In the genomic region with DNA sequence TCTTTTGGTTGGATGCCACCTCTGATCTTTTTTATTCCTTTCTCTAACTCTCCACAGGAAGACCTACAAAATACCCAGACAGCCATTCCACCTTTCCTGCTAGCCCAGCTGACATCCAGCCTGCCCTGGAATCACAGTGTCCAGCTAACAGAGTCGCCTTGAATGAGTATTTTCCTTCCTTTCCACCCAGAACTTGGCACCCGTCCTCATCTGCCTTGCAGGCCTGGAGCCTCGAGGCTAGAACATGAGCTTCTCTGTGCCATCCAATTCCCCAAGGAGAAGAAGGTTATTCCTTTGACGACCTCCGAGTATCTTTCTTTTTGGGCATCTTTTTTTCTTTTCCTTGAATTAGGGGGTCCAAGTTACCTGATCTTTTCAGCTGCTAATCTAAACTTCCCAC, we compare ENCODE assay signal across 23 mouse cellular contexts.
DNase-seq lines count a peak whose midpoint lies in the region; ATAC-seq lines count a peak whose summit lies in the region.
"Had no signal": no experiment of that assay in that cellular context is flagged by ENCODE, and none has a peak within 500 bp of the region (broad histone marks: within the 10 kb centered on the region; RNA-seq: fewer than 3 reads in every experiment).

No protein-coding gene starts in this region.

- peaks cover 73% of the 10 kb centered on the region for H3K4me1 ChIP-seq in hindbrain, embryonic 13.5 days (replicated peaks)
- peaks cover 7% of the 10 kb centered on the region; the same call in 1 of the 2 replicates for H3K4me1 ChIP-seq in hindbrain, embryonic 11.5 days (replicated peaks; ENCODE audit: control insufficient read depth, insufficient read depth, low read length)
- H3K4me1 ChIP-seq in hindbrain, embryonic 16.5 days (ENCODE audit: control insufficient read depth, insufficient read depth, low read depth, low read length) = peaks cover 16% of the 10 kb centered on the region
- H3K4me1 ChIP-seq in neural tube, embryonic 13.5 days (replicated peaks) = peaks cover 67% of the 10 kb centered on the region

- no peaks in the 10 kb centered on the region for H3K9me3 ChIP-seq in hindbrain, embryonic 13.5 days
- H3K9me3 ChIP-seq in hindbrain, embryonic 11.5 days (ENCODE audit: control insufficient read depth, low read length) = no peaks in the 10 kb centered on the region
- H3K9me3 ChIP-seq in hindbrain, embryonic 16.5 days (ENCODE audit: control insufficient read depth, low read length) = no peaks in the 10 kb centered on the region
- no peaks in the 10 kb centered on the region for H3K9me3 ChIP-seq in neural tube, embryonic 13.5 days
- H3K9me3 ChIP-seq: heart, embryonic 12.5 days; limb, embryonic 10.5 days had no signal

- peak overlapping the region; percentile 13 for H3K27ac ChIP-seq in hindbrain, embryonic 13.5 days
- no peak overlapping the region for H3K27ac ChIP-seq in hindbrain, embryonic 11.5 days (ENCODE audit: low read depth, low read length)
- no peak overlapping the region for H3K27ac ChIP-seq in hindbrain, embryonic 16.5 days (ENCODE audit: low read depth, low read length)
- peak overlapping the region; percentile 56; the same call in 1 of the 2 replicates for H3K27ac ChIP-seq in neural tube, embryonic 13.5 days (replicated peaks)
- H3K27ac ChIP-seq: stomach, postnatal 0 days had no signal

- H3K27me3 ChIP-seq in hindbrain, embryonic 13.5 days = peaks cover 4% of the 10 kb centered on the region; the same call in 1 of the 2 replicates
- no peaks in the 10 kb centered on the region for H3K27me3 ChIP-seq in hindbrain, embryonic 11.5 days (ENCODE audit: control insufficient read depth, insufficient read depth, low read length)
- no peaks in the 10 kb centered on the region for H3K27me3 ChIP-seq in hindbrain, embryonic 16.5 days (replicated peaks; ENCODE audit: control insufficient read depth, insufficient read depth, low read length)
- H3K27me3 ChIP-seq in neural tube, embryonic 13.5 days = no peaks in the 10 kb centered on the region

- H3K9ac ChIP-seq in hindbrain, embryonic 13.5 days = peak overlapping the region; percentile 60
- H3K9ac ChIP-seq in hindbrain, embryonic 11.5 days (ENCODE audit: low read depth, low read length) = no peak overlapping the region
- peak overlapping the region; percentile 0; the same call in 1 of the 2 replicates for H3K9ac ChIP-seq in hindbrain, embryonic 16.5 days (ENCODE audit: low read depth, low read length)
- peak overlapping the region; percentile 46; the same call in 1 of the 2 replicates for H3K9ac ChIP-seq in neural tube, embryonic 13.5 days
- H3K9ac ChIP-seq: heart, embryonic 12.5 days; liver, postnatal 0 days had no signal

- ATAC-seq in hindbrain, embryonic 13.5 days (ENCODE audit: low FRiP score) = no peak
- no peak for ATAC-seq in hindbrain, embryonic 11.5 days (ENCODE audit: low FRiP score)
- ATAC-seq in hindbrain, embryonic 16.5 days = no peak
- ATAC-seq in neural tube, embryonic 13.5 days (ENCODE audit: low read depth) = no peak
- ATAC-seq: CD4-positive, CD25-positive, alpha-beta regulatory T cell, adult 4 months; liver, postnatal 0 days; Patski had no signal

- peak overlapping the region; percentile 46 for H3K4me2 ChIP-seq in hindbrain, embryonic 13.5 days
- H3K4me2 ChIP-seq in hindbrain, embryonic 11.5 days (replicated peaks; ENCODE audit: low read depth, low read length) = no peak overlapping the region
- H3K4me2 ChIP-seq in hindbrain, embryonic 16.5 days (ENCODE audit: low read length) = peak overlapping the region; percentile 44
- H3K4me2 ChIP-seq in neural tube, embryonic 13.5 days = peak overlapping the region; percentile 77
- H3K4me2 ChIP-seq: heart, embryonic 12.5 days had no signal

- 59% methylated on average over 5 of the region's 5 CpGs for WGBS in hindbrain, embryonic 13.5 days
- WGBS in hindbrain, embryonic 11.5 days = 69% methylated on average over 5 of the region's 5 CpGs
- 56% methylated on average over 5 of the region's 5 CpGs for WGBS in hindbrain, embryonic 16.5 days
- 56% methylated on average over 5 of the region's 5 CpGs for WGBS in neural tube, embryonic 13.5 days

- peak overlapping the region; percentile 49 for H3K4me3 ChIP-seq in hindbrain, embryonic 13.5 days
- no peak overlapping the region for H3K4me3 ChIP-seq in hindbrain, embryonic 11.5 days (ENCODE audit: low read depth, low read length)
- H3K4me3 ChIP-seq in hindbrain, embryonic 16.5 days (ENCODE audit: low read length) = no peak overlapping the region
- peak overlapping the region; percentile 47 for H3K4me3 ChIP-seq in neural tube, embryonic 13.5 days
- H3K4me3 ChIP-seq: heart, embryonic 12.5 days; limb, embryonic 10.5 days had no signal

- DNase-seq in cerebellum, postnatal 14 days = peak; percentile 30 to 45
- DNase-seq in cerebellum, postnatal 4 days (ENCODE audit: low spot score in 2 of 2) = no peak
- no peak for DNase-seq in hindbrain, embryonic 11.5 days (ENCODE audit: low spot score)
- DNase-seq in urinary bladder, postnatal 36 days (ENCODE audit: low spot score in 2 of 2) = no peak
- no peak for DNase-seq in spleen, postnatal 10 days (ENCODE audit: low spot score in 2 of 2)
- DNase-seq: adrenal gland, postnatal 10 days; cerebellum, adult 9-10 months; embryo, embryonic 11 days; heart, postnatal 14 days; kidney, adult 9 months; kidney, postnatal 36 days; liver, postnatal 0 days; lung, postnatal 10 days; right cerebral cortex, postnatal 4 days; thymus, postnatal 25 days had no signal

- H3K36me3 ChIP-seq in hindbrain, embryonic 13.5 days = 0 out of 2 replicates have a peak, but pooled peaks cover 2% of the 10 kb centered on the region
- no peaks in the 10 kb centered on the region for H3K36me3 ChIP-seq in hindbrain, embryonic 11.5 days (ENCODE audit: control insufficient read depth, insufficient read depth, low read length)
- H3K36me3 ChIP-seq in hindbrain, embryonic 16.5 days (ENCODE audit: control insufficient read depth, insufficient read depth, low read length) = no peaks in the 10 kb centered on the region
- H3K36me3 ChIP-seq in neural tube, embryonic 13.5 days = peaks cover 5% of the 10 kb centered on the region; the same call in 1 of the 2 replicates
- H3K36me3 ChIP-seq: heart, embryonic 12.5 days had no signal

Comparison
In these comparisons a context has a peak if more than half of its experiments do, and no peak if none do; other contexts are left out.
1. DNase-seq: peak in cerebellum, postnatal 14 days (2 of 2); none in cerebellum, postnatal 4 days (0 of 2), hindbrain, embryonic 11.5 days (single experiment), urinary bladder, postnatal 36 days (0 of 2) and spleen, postnatal 10 days (0 of 2).
2. H3K27ac ChIP-seq: peak in hindbrain, embryonic 13.5 days (single experiment) and neural tube, embryonic 13.5 days (single experiment); none in hindbrain, embryonic 11.5 days (single experiment) and hindbrain, embryonic 16.5 days (single experiment).
3. H3K4me3 ChIP-seq: peak in hindbrain, embryonic 13.5 days (single experiment) and neural tube, embryonic 13.5 days (single experiment); none in hindbrain, embryonic 11.5 days (single experiment) and hindbrain, embryonic 16.5 days (single experiment).